Mouse (Mus musculus) activated CD4-positive, CD25-positive, alpha-beta regulatory T cell, adult 4 months (primary cell): Measurements from ENCODE around the gene Gm10377. TPM values are rescaled to one million over a fixed set of nuclear protein-coding genes. Genes with fewer than 3 reads are reported as not detected.
"Not testable (repeated sequence)": the region's sequence is repeated elsewhere in the genome, so short reads cannot be mapped to it uniquely, and the experiment has no call there.

Experiments
- ATAC-seq: one replicate; pipeline ENCODE4 v1.8.0; 2017
- polyA plus RNA-seq, 2 experiments: library from polyadenylated mRNA; unstranded; fragments of 100-300 nt; shearing (Covaris generic); gene quantifications; one replicate each; pipeline ENCODE4 v1.2.1; 2017

Gene Gm10377
- polyA plus RNA-seq = not detected

GRCm38 (mm10) chr14:42797887-42798286 is at the start of gene Gm10377:
Gm10377 (minus strand) TSS chr14:42797987.
- not testable (repeated sequence) for ATAC-seq

- not testable (repeated sequence) for ATAC-seq
Observed at GRCm38 (mm10) chr14:42768721-42769120, 29.1 kb downstream of the Gm10377 start, which contains the start of gene Gm3015. Gm3015 (minus strand) TSS chr14:42768821.

Other genes with a start within 250 kb of the Gm10377 start
- gene Gm17124, start 198.1 kb downstream of the Gm10377 start, polyA plus RNA-seq = not detected
- gene Gm3633, start 156.1 kb downstream of the Gm10377 start, polyA plus RNA-seq = not detected
- gene Gm10378, start 142.0 kb downstream of the Gm10377 start, polyA plus RNA-seq = not detected
- gene Gm3015, start 29.2 kb downstream of the Gm10377 start, polyA plus RNA-seq = not detected
- not detected for gene Gm21977, start 55.5 kb upstream of the Gm10377 start, polyA plus RNA-seq
- not detected for gene Gm8082, start 195.6 kb upstream of the Gm10377 start, polyA plus RNA-seq
- not detected for gene Gm10376, start 217.6 kb upstream of the Gm10377 start, polyA plus RNA-seq